Mouse (Mus musculus): ENCODE data around the gene Fam187b.

Gene Fam187b

GRCm38 (mm10) chr7:31017104-31017901 lies 43.7 kb downstream of the Fam187b start:
- DNase-seq: no peak

GRCm38 (mm10) chr7:31028609-31029008 lies 55.0 kb downstream of the Fam187b start:
- DNase-seq: no peak

- DNase-seq: no peak
These were observed 57.1 kb downstream of the Fam187b start for GRCm38 (mm10) chr7:31030717-31031116.

- no peak for DNase-seq
These were observed 58.1 kb downstream of the Fam187b start for GRCm38 (mm10) chr7:31031731-31032130.

- peak; percentile 74 for DNase-seq
These were observed 60.0 kb downstream of the Fam187b start for GRCm38 (mm10) chr7:31033409-31034165.

GRCm38 (mm10) chr7:31034789-31035188 lies 61.2 kb downstream of the Fam187b start:
- peak; percentile 68 for DNase-seq

GRCm38 (mm10) chr7:31035291-31035690 lies 61.7 kb downstream of the Fam187b start:
- no peak for DNase-seq

- DNase-seq: no peak
These were observed 63.3 kb downstream of the Fam187b start for GRCm38 (mm10) chr7:31036917-31037316.

- DNase-seq: peak; percentile 70
These were observed 64.1 kb downstream of the Fam187b start for GRCm38 (mm10) chr7:31037675-31038074.

- no peak for DNase-seq
These were observed 65.4 kb downstream of the Fam187b start for GRCm38 (mm10) chr7:31039011-31039410.

Measured in thymus, postnatal 14 days (tissue).